Mouse (Mus musculus): Measurements from ENCODE around the gene Irf7. TPM values are rescaled to one million over a fixed set of nuclear protein-coding genes. Genes with fewer than 3 reads are reported as not detected.

Irf7 gene
- polyA plus RNA-seq, 2 experiments = 4.8 to 5.4 TPM

DNA sequence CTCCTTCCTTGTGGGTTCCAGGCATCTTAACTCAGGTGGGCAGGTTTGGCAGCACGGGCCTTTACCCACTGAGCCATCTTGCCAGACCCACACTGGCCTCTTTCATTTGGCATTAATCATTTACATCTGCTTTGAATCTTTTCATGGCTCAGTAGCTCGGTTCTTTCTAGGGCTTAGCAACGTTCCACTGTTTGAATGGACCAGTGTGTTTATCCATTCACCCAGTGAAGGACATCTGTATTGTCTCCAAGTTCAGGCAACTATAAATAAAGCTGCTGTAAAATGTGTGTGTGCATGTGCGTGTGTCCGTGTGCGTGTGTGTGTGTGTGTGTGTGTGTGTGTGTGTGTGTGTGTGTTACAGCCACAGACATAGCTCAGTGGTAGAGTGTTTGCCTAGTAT lies 15.2 kb upstream of the Irf7 start:
- no peak overlapping the region for H3K4me3 ChIP-seq (ENCODE audit: insufficient read depth in 1 of 2, low read depth in 2 of 2, low read length in 2 of 2)
- H3K36me3 ChIP-seq (replicated peaks; ENCODE audit: control insufficient read depth, insufficient read depth, low read depth) = no peaks in the 10 kb centered on the region
- DNase-seq (ENCODE audit: low read depth in 3 of 3, low spot score in 3 of 3) (no peak), ATAC-seq (ENCODE audit: insufficient read depth) (no peak)
- H3K9ac ChIP-seq (replicated peaks) = no peak overlapping the region
- no peak for TF ChIP-seq EP300 (IDR thresholded peaks at IDR 0.05; ENCODE audit: low read depth)
- TF ChIP-seq CTCF (IDR thresholded peaks at IDR 0.05; ENCODE audit: low read depth) = no peak
- WGBS (ENCODE audit: insufficient replicate concordance) = 72% methylated on average over 6 of the region's 6 CpGs
- peaks cover 0 to 2% of the 10 kb centered on the region in 2 experiments; a peak in 1 of 4 replicates for H3K4me1 ChIP-seq (replicated peaks; ENCODE audit: control insufficient read depth in 2 of 2, insufficient read depth in 2 of 2, low read length in 1 of 2)
- no peak overlapping the region for H3K27ac ChIP-seq
- no peak overlapping the region for H3K4me2 ChIP-seq (ENCODE audit: low read depth)
- H3K9me3 ChIP-seq (ENCODE audit: control insufficient read depth, low read length) = no peaks in the 10 kb centered on the region
- H3K27me3 ChIP-seq (ENCODE audit: control insufficient read depth, insufficient read depth, low read length) = peaks cover 22% of the 10 kb centered on the region

DNA sequence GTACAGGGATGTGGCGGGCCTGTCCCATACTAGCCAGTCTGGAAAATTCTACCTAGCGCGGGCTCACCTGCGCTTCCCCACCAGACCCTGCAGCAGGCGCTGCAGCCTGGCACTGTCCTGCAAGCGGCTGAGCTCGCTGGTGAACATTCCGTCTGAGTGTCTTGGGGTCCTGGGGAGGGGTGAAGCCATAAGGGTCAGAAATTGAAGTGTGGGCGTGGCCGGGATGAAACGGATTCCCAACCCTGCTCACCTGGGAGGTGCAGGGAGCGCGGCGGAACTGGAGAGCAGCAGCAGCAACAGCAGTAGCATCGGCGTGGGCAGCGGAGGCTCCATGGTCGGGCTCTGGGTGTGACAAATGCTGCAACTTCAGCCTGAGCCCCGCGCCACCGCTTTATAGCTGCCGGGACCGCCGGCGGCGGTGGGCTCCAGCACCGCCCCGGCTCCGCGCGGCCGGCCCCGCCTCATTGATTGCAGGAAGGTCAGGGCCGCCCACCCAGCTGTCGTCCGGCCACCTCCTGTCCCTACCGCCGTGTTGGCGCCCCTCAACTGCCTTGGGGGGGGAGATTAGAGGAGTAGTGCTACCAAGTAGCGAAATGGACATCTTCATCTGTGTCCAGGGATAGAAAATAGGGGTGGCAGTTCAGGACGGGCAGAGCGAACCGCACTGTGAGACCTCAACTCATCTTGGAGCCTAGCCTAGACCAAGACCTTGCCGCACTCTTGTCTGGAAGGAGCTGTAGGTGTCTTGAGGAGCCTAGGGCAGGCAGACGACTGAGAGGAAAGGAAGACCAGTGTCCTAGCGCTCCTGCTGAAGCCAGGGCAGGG lies 12.7 kb upstream of the Irf7 start, which contains the start of gene Sct:
Sct (minus strand) TSS at position 368 of the 825 bp plus-strand sequence.
- no peaks in the 10 kb centered on the region for H3K9me3 ChIP-seq (ENCODE audit: control insufficient read depth, low read length)
- DNase-seq (ENCODE audit: low read depth in 3 of 3, low spot score in 3 of 3) = no peak
- 5% methylated on average over 46 of the region's 46 CpGs for WGBS (ENCODE audit: insufficient replicate concordance)
- H3K27me3 ChIP-seq (ENCODE audit: control insufficient read depth, insufficient read depth, low read length) = peaks cover 22% of the 10 kb centered on the region
- no peak within 1 kb of the TSS for H3K27ac ChIP-seq
- no peaks in the 10 kb centered on the region for H3K36me3 ChIP-seq (replicated peaks; ENCODE audit: control insufficient read depth, insufficient read depth, low read depth)
- H3K9ac ChIP-seq (replicated peaks) = no peak within 1 kb of the TSS
- TF ChIP-seq EP300 (IDR thresholded peaks at IDR 0.05; ENCODE audit: low read depth) = no peak
- peak; percentile 56; the same call in 1 of the 2 replicates for TF ChIP-seq CTCF (IDR thresholded peaks at IDR 0.05; ENCODE audit: low read depth)
- peak within 1 kb of the TSS; percentile 58 for H3K4me2 ChIP-seq (ENCODE audit: low read depth)
- H3K4me3 ChIP-seq (ENCODE audit: insufficient read depth in 1 of 2, low read depth in 2 of 2, low read length in 2 of 2) = peak within 1 kb of the TSS; percentile 1 to 31; a peak in 3 of 4 replicates
- peaks cover 0 to 2% of the 10 kb centered on the region in 2 experiments; a peak in 1 of 4 replicates for H3K4me1 ChIP-seq (replicated peaks; ENCODE audit: control insufficient read depth in 2 of 2, insufficient read depth in 2 of 2, low read length in 1 of 2)
- ATAC-seq (ENCODE audit: insufficient read depth) = no peak

DNA sequence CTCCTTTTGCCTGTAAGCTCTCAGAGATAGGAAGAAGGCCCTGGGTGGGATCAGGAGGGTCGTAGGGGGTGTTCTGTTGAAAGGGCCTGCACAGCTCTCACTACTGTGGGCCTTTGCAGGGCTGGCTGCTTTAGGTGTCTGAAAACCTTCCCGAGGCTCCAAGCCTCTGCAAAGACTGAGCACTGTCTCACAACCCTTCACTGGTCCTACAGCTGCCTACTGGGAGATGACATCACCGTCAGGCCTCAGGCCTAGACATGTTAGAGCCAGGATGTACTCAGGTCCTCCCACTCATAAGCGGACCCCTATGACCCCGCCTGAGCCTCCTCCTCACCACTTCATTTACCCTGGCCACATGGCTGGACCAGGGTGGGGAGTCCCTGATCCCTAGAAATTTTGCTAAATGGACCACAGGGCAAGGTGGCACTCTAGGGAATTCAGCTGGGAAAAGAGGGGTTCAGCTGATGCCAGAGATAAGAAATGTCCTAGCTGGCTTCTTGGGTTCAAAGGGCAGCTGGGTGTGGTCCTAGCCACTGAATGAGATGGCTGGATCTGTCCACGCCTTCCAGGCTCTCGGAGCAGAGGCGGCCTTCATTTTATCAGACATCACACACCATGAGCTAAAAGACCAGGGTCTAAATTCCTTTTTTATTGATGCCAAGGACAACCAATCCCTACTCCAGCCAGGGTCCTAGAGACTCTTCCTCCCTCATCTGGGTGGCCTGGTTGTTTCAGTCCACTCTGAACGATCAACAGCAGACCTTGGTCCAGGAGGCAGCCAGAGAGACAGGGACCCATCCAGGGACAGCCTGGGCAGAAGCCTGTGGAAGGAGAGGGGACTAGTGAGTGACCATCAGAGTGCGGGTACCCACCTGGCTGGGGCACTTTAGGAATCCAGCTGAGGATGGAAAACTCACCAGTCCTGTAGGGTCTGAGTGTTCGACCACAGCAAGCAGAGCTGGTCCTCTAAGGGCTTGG lies 11.7 kb upstream of the Irf7 start:
- DNase-seq (ENCODE audit: low read depth in 3 of 3, low spot score in 3 of 3) = no peak
- TF ChIP-seq EP300 (IDR thresholded peaks at IDR 0.05; ENCODE audit: low read depth) (no peak), CTCF (IDR thresholded peaks at IDR 0.05; ENCODE audit: low read depth) (no peak)

DNA sequence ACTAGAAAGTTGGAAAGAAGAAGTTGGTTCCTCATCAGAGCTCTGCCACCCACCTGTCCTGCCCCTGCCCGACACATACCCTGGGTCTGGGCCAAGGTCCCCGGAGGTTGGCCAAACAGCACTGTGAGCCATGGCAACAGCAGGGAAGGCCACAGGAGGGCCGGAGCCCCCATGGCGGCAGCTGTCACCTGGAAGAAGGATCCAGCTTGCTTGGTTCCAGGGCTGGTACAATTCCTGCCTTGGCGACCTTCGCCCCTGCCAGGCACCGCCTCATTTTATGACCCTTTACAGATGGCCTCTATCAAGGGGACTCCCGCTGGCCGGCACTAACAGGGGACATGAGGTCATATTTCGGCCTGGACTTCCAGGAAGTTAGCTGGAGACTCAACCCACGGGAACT lies 10.3 kb upstream of the Irf7 start, which contains the start of gene Cdhr5:
Cdhr5 (minus strand) TSS at position 241 of the 400 bp plus-strand sequence.
- H3K27me3 ChIP-seq (ENCODE audit: control insufficient read depth, insufficient read depth, low read length) = peaks cover 22% of the 10 kb centered on the region
- DNase-seq (ENCODE audit: low read depth in 3 of 3, low spot score in 3 of 3) = no peak
- H3K4me3 ChIP-seq (ENCODE audit: insufficient read depth in 1 of 2, low read depth in 2 of 2, low read length in 2 of 2) = no peak within 1 kb of the TSS
- H3K9ac ChIP-seq (replicated peaks) = no peak within 1 kb of the TSS
- H3K9me3 ChIP-seq (ENCODE audit: control insufficient read depth, low read length) = no peaks in the 10 kb centered on the region
- no peak within 1 kb of the TSS for H3K4me2 ChIP-seq (ENCODE audit: low read depth)
- H3K4me1 ChIP-seq (replicated peaks; ENCODE audit: control insufficient read depth in 2 of 2, insufficient read depth in 2 of 2, low read length in 1 of 2) = 0 out of 4 replicates have a peak, but pooled peaks cover 0 to 2% of the 10 kb centered on the region in 2 experiments
- 67% methylated on average over 11 of the region's 11 CpGs for WGBS (ENCODE audit: insufficient replicate concordance)
- TF ChIP-seq EP300 (IDR thresholded peaks at IDR 0.05; ENCODE audit: low read depth) (no peak), CTCF (IDR thresholded peaks at IDR 0.05; ENCODE audit: low read depth) (no peak)
- H3K27ac ChIP-seq = no peak within 1 kb of the TSS
- H3K36me3 ChIP-seq (replicated peaks; ENCODE audit: control insufficient read depth, insufficient read depth, low read depth) = no peaks in the 10 kb centered on the region
- no peak for ATAC-seq (ENCODE audit: insufficient read depth)

More for the DNA sequence above, 11.7 kb upstream of the Irf7 start:
- 61% methylated on average over 11 of the region's 11 CpGs for WGBS (ENCODE audit: insufficient replicate concordance)
- H3K4me1 ChIP-seq (replicated peaks; ENCODE audit: control insufficient read depth in 2 of 2, insufficient read depth in 2 of 2, low read length in 1 of 2) = 0 out of 4 replicates have a peak, but pooled peaks cover 0 to 2% of the 10 kb centered on the region in 2 experiments
- no peak overlapping the region for H3K9ac ChIP-seq (replicated peaks)
- no peak for ATAC-seq (ENCODE audit: insufficient read depth)
- H3K4me3 ChIP-seq (ENCODE audit: insufficient read depth in 1 of 2, low read depth in 2 of 2, low read length in 2 of 2) = no peak overlapping the region
- no peak overlapping the region for H3K27ac ChIP-seq
- no peak overlapping the region for H3K4me2 ChIP-seq (ENCODE audit: low read depth)
- no peaks in the 10 kb centered on the region for H3K9me3 ChIP-seq (ENCODE audit: control insufficient read depth, low read length)
- peaks cover 22% of the 10 kb centered on the region for H3K27me3 ChIP-seq (ENCODE audit: control insufficient read depth, insufficient read depth, low read length)
- H3K36me3 ChIP-seq (replicated peaks; ENCODE audit: control insufficient read depth, insufficient read depth, low read depth) = no peaks in the 10 kb centered on the region

All from liver, embryonic 14.5 days (tissue).